Mouse (Mus musculus): ENCODE data around the gene Gdpd4. TPM values are rescaled to one million over a fixed set of nuclear protein-coding genes. Genes with fewer than 3 reads are reported as not detected.
A peak's percentile ranks its signal among the peaks of the same experiment; 100 is the strongest.

Gdpd4 gene
- polyA plus RNA-seq, 1 experiment: not detected

GRCm38 (mm10) chr7:97944485-97944884 is 24.7 kb downstream of the Gdpd4 start:
- 2% methylated on average over 1 of the region's 1 CpGs for WGBS
- H3K27ac ChIP-seq (ENCODE audit: control insufficient read depth, insufficient read depth, low read depth, low read length, poor library complexity): no peak overlapping the region
- no peaks in the 10 kb centered on the region for H3K4me1 ChIP-seq (ENCODE audit: control insufficient read depth, insufficient read depth, low read length)
- TF ChIP-seq CTCF (IDR thresholded peaks at IDR 0.05; ENCODE audit: control insufficient read depth, insufficient read depth, low read length) (no peak), POLR2A (IDR thresholded peaks at IDR 0.05; ENCODE audit: borderline replicate concordance, control insufficient read depth, low read depth, low read length) (no peak)
- no peak overlapping the region for H3K4me3 ChIP-seq (replicated peaks; ENCODE audit: control insufficient read depth, low read depth, low read length)

GRCm38 (mm10) chr7:97972486-97972885 is 52.7 kb downstream of the Gdpd4 start:
- no peak overlapping the region for H3K4me3 ChIP-seq (replicated peaks; ENCODE audit: control insufficient read depth, low read depth, low read length)
- WGBS: 64% methylated on average over 4 of the region's 4 CpGs
- TF ChIP-seq CTCF (IDR thresholded peaks at IDR 0.05; ENCODE audit: control insufficient read depth, insufficient read depth, low read length) (no peak), POLR2A (IDR thresholded peaks at IDR 0.05; ENCODE audit: borderline replicate concordance, control insufficient read depth, low read depth, low read length) (no peak)
- H3K4me1 ChIP-seq (ENCODE audit: control insufficient read depth, insufficient read depth, low read length): no peaks in the 10 kb centered on the region
- H3K27ac ChIP-seq (ENCODE audit: control insufficient read depth, insufficient read depth, low read depth, low read length, poor library complexity): no peak overlapping the region

GRCm38 (mm10) chr7:97977463-97977862 is 57.7 kb downstream of the Gdpd4 start:
- Histone ChIP-seq H3K27ac (ENCODE audit: control insufficient read depth, insufficient read depth, low read depth, low read length, poor library complexity) (no peak overlapping the region), H3K4me1 (ENCODE audit: control insufficient read depth, insufficient read depth, low read length) (no peaks in the 10 kb centered on the region), H3K4me3 (replicated peaks; ENCODE audit: control insufficient read depth, low read depth, low read length) (no peak overlapping the region)
- WGBS: 39% methylated on average over 1 of the region's 1 CpGs
- no peak for TF ChIP-seq POLR2A (IDR thresholded peaks at IDR 0.05; ENCODE audit: borderline replicate concordance, control insufficient read depth, low read depth, low read length)
- TF ChIP-seq CTCF (IDR thresholded peaks at IDR 0.05; ENCODE audit: control insufficient read depth, insufficient read depth, low read length): peak; percentile 71

GRCm38 (mm10) chr7:97984108-97984834 is 64.5 kb downstream of the Gdpd4 start:
- WGBS: 44% methylated on average over 13 of the region's 13 CpGs

GRCm38 (mm10) chr7:98002617-98003016 is 82.9 kb downstream of the Gdpd4 start:
- WGBS: 83% methylated on average over 7 of the region's 7 CpGs
- no peak overlapping the region for H3K4me3 ChIP-seq (replicated peaks; ENCODE audit: control insufficient read depth, low read depth, low read length)
- no peaks in the 10 kb centered on the region for H3K4me1 ChIP-seq (ENCODE audit: control insufficient read depth, insufficient read depth, low read length)
- no peak overlapping the region for H3K27ac ChIP-seq (ENCODE audit: control insufficient read depth, insufficient read depth, low read depth, low read length, poor library complexity)
- no peak for TF ChIP-seq CTCF (IDR thresholded peaks at IDR 0.05; ENCODE audit: control insufficient read depth, insufficient read depth, low read length)
- TF ChIP-seq POLR2A (IDR thresholded peaks at IDR 0.05; ENCODE audit: borderline replicate concordance, control insufficient read depth, low read depth, low read length): no peak

More at GRCm38 (mm10) chr7:97984108-97984834, 64.5 kb downstream of the Gdpd4 start:
- no peak overlapping the region for H3K27ac ChIP-seq (ENCODE audit: control insufficient read depth, insufficient read depth, low read depth, low read length, poor library complexity)
- no peaks in the 10 kb centered on the region for H3K4me1 ChIP-seq (ENCODE audit: control insufficient read depth, insufficient read depth, low read length)
- H3K4me3 ChIP-seq (replicated peaks; ENCODE audit: control insufficient read depth, low read depth, low read length): no peak overlapping the region
- TF ChIP-seq CTCF (IDR thresholded peaks at IDR 0.05; ENCODE audit: control insufficient read depth, insufficient read depth, low read length) (peak; percentile 72), POLR2A (IDR thresholded peaks at IDR 0.05; ENCODE audit: borderline replicate concordance, control insufficient read depth, low read depth, low read length) (no peak)

- Histone ChIP-seq H3K4me3 (replicated peaks; ENCODE audit: control insufficient read depth, low read depth, low read length) (no peak overlapping the region), H3K27ac (ENCODE audit: control insufficient read depth, insufficient read depth, low read depth, low read length, poor library complexity) (no peak overlapping the region), H3K4me1 (ENCODE audit: control insufficient read depth, insufficient read depth, low read length) (no peaks in the 10 kb centered on the region)
- WGBS: 72% methylated on average over 9 of the region's 9 CpGs
- TF ChIP-seq CTCF (IDR thresholded peaks at IDR 0.05; ENCODE audit: control insufficient read depth, insufficient read depth, low read length) (no peak), POLR2A (IDR thresholded peaks at IDR 0.05; ENCODE audit: borderline replicate concordance, control insufficient read depth, low read depth, low read length) (no peak)
Measured at GRCm38 (mm10) chr7:98048101-98048824, 128.5 kb downstream of the Gdpd4 start.

GRCm38 (mm10) chr7:98051980-98052379 is 132.2 kb downstream of the Gdpd4 start:
- H3K4me1 ChIP-seq (ENCODE audit: control insufficient read depth, insufficient read depth, low read length): no peaks in the 10 kb centered on the region

GRCm38 (mm10) chr7:98054461-98054860 is 134.7 kb downstream of the Gdpd4 start:
- no peaks in the 10 kb centered on the region for H3K4me1 ChIP-seq (ENCODE audit: control insufficient read depth, insufficient read depth, low read length)
- no peak for TF ChIP-seq CTCF (IDR thresholded peaks at IDR 0.05; ENCODE audit: control insufficient read depth, insufficient read depth, low read length)
- no peak for TF ChIP-seq POLR2A (IDR thresholded peaks at IDR 0.05; ENCODE audit: borderline replicate concordance, control insufficient read depth, low read depth, low read length)
- H3K4me3 ChIP-seq (replicated peaks; ENCODE audit: control insufficient read depth, low read depth, low read length): no peak overlapping the region
- H3K27ac ChIP-seq (ENCODE audit: control insufficient read depth, insufficient read depth, low read depth, low read length, poor library complexity): no peak overlapping the region
- 67% methylated on average over 9 of the region's 9 CpGs for WGBS

More at GRCm38 (mm10) chr7:98051980-98052379, 132.2 kb downstream of the Gdpd4 start:
- H3K27ac ChIP-seq (ENCODE audit: control insufficient read depth, insufficient read depth, low read depth, low read length, poor library complexity): no peak overlapping the region
- no peak overlapping the region for H3K4me3 ChIP-seq (replicated peaks; ENCODE audit: control insufficient read depth, low read depth, low read length)
- TF ChIP-seq POLR2A (IDR thresholded peaks at IDR 0.05; ENCODE audit: borderline replicate concordance, control insufficient read depth, low read depth, low read length) (no peak), CTCF (IDR thresholded peaks at IDR 0.05; ENCODE audit: control insufficient read depth, insufficient read depth, low read length) (peak; percentile 82)
- 19% methylated on average over 8 of the region's 8 CpGs for WGBS

All from bone marrow, adult 2 months (tissue).